Mouse (Mus musculus) kidney, postnatal 14 days (tissue): ENCODE measurements around the gene Pp2d1.
A peak's percentile ranks its signal among the peaks of the same experiment; 100 is the strongest.

Source experiments
- DNase-seq: peaks from one replicate; pipeline ENCODE4 v3.0.0; 2022; ENCODE audit warnings: mixed read lengths

Pp2d1 gene

DNA sequence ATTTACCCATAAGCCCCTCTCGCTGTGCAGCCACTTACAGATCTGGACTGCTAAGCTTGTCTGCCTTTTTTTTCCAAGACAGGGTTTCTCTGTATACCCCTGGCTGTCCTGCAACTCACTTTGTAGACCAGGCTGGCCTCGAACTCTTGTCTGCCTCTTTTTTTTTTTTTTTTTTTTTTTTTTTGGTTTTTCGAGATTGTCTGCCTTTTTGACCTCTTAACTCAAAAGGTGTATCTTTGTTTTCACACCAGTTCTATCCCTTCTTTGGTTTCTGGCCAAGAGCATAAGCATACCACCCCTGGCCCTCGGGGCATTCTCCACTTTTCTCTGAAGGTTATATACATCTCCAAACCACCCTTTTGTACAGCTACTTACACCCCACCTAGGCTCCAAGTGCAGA lies 25.6 kb upstream of the Pp2d1 start:
- DNase-seq: no peak

DNA sequence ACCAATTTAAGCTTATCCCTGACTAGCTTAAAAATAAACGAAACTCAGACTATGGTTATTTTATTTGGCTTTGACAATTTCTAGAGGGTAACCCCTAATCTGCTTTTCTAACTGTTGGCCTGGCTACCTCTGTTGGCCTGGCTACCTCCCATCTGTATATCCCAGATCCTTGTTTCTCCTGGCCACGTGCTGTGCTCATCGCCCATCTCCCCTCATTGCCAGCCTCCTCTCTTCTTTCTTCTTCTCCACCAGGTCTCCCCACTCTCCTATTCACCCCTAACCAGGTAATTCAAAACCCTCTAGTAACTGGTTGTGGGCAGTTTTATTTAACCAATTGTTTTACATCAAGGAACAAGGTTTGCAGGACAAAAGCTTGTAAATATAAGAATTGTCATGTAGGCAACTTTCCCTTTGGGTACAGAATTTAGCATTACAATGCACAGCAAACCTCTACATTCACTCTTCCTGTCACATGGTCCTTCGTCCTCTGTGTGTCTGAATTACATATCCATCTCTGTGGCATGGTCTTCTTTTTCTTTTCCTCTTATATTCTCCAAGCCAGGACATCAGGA lies 22.3 kb upstream of the Pp2d1 start:
- no peak for DNase-seq

DNA sequence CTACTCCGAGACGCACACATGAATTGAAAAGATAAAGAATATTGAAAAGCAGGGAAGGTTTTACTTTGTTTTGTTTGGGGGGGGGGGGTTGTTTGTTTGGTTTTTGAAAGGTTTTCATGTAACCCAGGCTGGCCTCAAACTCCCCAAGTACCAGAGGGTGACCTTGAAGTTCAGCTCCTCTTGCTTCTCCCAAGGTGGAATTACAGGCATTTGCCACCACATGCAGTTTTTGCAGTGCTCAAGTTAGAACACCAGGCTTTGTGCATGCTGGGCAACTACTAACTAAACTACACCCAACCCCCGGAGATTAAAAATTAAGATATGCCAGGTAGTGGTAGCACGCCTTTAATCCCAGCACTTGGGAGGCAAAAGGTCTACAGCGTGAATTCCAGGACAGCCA lies 20.4 kb upstream of the Pp2d1 start:
- DNase-seq: no peak

DNA sequence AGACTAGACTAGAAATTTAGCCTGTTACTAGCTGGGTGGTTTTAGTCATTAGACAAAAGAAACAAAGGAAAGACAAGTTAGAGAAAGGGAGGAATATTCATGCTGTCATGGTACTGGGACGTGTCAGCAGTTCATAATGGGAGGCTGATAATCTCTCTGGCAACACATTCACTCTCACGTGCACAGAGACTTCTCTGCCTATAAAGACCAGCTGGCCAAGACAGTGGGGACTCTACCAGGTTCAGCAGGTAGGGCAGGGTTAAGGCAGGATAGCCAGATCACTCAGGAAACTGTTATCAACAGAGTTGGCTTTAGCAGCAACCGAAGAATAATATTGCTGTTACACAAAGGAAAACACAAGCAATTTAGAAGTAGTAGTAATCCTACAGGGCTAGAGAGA lies 18.2 kb upstream of the Pp2d1 start:
- no peak for DNase-seq

DNA sequence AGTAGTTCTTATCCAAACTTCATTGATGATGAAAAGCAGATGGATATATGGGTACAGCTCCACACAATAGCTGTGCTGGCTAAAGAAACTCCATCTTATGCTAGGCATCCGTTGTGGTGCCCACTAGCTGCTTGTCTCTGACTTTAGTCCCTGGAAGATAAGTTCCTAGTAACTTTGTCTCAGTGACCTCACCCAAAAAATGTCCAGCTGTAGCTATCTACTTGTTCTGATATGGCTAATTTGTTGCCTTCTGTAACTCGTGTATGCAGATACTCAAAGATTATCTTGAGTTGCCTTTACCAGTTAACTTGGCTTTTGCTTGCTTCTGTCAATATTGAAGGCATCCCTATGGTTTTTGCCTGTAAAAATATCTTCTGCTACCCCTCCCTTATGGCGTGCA lies 15.6 kb upstream of the Pp2d1 start:
- no peak for DNase-seq

DNA sequence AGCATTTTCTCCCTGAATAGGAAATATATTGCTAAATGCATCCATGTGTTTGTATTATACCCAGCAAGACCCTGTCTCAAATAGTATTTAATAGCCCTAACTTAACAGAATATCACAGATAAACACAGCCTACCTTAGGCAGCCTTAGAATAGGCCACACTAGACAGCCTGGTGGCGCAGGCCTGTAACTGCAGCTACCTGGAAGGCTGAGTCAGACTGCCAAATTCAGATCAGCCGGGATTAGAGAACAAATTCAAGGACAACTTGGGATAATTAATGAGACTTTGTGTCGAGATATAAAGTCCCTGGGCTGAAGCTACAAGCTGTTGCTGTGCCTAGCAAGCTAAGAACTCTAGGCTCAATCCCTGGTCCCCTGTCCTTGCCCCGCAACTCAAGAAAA lies 14.8 kb upstream of the Pp2d1 start:
- no peak for DNase-seq

DNA sequence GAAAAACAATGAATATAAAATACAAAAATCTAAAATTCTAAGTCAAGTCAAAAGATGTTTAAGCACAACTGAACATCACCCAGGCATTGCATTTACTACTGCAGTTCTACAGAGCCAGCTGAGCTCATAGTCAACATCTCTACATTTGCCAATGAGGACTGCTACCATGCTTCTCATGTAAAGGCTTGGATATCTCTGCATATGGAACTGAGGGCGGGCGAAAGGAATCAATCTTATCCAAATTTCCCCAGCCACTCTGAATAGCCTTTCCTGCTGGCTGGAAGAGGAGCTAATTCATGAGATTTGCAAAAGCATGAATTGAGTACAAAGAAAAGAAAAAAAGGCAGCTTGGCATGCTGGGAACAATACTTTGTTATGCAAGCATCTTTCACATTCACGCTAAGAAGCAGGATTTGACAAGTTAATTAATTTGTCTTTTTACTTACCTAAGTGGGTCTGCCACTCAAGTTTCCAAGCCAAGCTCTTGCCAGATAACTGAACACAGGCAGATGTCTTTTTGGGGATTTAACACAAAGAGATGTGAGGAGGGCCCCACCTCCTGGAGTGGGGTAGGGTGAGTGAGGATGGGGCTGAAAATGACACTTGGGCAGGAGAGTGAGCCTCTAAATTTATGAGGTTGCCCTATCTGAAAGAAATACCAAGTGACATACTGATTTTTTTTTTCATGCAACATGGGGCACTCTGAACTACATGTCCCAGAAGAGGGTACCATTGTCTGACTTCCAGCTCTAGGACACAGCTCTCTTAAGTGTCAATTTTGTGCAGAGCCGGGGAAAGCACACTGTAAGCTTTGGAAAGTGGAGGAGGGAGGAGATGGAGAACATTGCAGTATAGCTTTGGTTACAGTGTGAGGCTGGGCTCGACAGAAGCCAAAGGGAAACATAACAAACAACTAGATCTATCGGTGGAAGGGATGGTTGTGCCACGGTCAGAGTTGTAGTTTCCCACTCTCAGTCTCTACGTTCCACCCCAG lies 12.4 kb upstream of the Pp2d1 start:
- DNase-seq: no peak

DNA sequence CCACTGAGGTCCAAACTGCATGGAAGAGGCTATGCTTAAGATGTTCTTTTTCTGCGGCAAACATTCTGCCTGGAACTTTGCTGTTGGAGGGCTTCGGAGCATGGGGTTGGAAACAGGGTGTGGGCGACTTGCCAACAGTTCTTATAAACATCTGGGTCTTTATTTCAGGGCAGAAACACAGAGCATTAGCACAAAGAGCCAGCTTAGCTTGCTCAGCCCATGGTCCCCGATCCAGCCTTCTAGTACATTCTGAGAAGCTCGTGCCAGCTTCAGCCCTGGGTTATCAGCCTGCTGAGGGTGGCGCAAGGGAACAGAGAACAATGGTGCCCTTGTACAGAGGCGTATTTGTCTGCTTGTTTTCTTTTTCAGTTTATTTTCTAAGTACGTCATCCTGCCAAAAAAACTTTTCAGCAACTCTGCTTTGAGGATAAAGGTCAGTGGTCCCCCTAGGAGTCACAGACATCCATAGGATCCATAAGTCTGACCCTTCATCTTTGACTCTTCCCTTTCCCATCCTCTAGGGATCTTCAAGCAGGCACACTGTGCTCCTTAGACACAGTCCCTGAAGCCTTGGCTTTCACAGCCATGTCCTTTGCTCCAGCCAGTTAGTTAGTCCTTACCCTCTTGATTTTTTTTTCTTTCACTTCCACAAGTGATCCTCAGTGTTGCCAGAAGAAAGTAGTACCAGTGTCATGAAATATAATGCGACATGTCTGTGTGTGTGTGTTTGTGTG lies 4.5 kb upstream of the Pp2d1 start:
- no peak for DNase-seq

DNA sequence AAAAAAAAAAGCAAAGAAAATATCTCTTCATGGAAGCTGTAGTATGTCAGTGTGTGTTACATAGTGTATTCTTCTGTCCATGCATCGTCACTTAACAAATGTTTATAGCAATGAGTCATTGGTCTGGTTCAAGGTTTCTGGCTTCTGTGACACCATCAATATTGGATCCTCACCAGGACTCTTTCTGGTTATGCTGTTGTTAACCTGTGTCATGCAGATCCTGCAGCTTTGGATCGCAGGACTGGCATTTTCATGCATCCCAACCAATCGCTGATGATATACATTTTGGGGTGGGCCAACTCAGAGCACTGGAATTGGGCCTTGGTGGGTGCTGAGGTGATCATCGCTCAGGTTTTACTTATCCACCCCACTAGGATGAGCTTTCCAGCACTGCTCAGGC lies 3.3 kb upstream of the Pp2d1 start:
- DNase-seq: no peak

DNA sequence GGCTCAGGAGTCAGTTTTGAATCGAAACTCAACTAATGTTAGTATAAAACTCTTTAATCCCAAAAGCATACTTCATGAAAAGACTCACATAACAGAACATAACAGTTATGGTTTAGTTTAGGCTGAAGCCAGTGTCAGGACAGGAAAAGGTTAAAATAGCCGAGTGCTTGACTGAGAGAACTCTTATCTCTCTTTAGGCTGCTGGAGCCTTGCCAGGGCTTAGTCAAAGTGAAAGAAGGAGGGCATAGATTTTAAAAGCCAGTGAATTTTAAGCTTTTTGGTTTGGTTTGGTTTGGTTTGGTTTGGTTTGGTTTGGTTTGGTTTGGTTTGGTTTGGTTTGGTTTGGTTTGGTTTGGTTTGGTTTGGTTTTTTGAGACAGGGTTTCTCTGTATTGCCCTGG lies 6.8 kb downstream of the Pp2d1 start:
- DNase-seq: no peak

DNA sequence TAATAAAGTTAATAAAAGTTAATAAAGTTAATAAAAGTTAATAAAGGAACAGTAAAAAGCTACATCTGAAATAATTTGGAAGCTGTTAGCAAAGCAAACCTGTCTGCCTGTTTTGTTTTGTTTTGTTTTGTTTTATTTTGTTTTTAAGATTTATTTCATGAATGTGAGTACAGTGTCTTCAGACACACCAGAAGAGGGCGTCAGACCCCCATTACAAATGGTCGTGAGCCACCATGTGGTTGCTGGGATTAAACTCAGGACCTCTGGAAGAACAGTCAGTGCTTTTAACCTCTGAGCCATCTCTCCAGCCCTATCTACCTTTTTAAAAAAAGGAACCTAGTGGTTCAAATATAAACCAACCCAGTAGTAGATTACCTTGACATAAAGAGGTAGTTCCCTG lies 8.1 kb downstream of the Pp2d1 start:
- DNase-seq: no peak

DNA sequence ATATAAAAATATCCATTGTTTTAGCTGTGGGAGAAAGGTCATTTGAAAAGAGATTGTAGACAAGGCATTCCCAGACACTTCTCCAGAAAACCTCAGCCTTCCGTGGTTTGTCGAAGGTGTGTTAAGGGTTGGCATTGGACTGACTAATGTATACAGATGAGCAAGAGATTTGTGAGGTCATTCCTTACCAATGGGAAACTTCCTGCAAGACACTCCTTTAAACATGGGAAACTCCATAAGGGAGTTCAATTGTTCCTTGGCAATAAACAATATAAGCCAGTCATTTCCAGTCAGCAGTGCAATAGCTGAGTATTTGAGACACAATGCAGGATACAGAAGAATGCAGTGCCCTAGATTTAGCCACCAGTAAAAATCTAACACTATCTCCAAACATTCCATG lies 11.2 kb downstream of the Pp2d1 start:
- no peak for DNase-seq

DNA sequence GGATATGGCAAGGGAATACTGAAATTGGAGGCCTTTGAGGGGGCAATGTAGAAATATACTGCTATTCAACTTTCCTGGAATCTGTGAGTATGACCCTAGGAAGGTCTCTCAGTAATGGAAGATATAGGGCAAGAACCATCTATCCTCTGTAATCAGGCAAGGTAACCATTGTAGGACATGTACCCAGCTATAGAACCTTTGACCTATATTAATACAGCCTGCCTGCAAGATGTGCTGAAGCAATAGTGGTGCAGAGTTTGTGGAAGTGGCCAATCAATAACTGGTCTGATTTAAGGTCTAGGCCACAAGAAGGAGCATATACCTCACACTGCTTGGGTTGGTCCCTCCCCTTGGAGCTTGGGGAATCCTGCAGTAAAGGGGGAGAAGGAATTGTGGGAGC lies 18.7 kb downstream of the Pp2d1 start:
- DNase-seq: no peak

DNA sequence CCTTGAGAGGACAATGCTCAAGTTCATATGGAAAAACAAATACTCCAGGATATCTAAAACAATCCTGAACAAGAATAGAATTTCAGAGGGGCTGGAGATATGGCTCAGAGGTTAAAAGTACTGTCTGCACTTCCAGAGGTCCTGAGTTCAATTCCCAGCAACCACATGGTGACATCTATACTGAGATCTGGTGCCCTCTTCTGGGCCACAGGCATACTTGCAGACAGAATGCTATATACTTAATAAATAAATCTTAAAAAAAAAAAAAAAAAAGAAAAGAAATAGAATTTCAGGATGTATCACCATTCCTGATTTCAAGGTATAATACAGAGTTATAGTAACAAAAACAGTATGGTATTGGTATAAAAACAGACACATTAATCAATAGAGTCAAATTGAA lies 19.9 kb downstream of the Pp2d1 start:
- DNase-seq: no peak

DNA sequence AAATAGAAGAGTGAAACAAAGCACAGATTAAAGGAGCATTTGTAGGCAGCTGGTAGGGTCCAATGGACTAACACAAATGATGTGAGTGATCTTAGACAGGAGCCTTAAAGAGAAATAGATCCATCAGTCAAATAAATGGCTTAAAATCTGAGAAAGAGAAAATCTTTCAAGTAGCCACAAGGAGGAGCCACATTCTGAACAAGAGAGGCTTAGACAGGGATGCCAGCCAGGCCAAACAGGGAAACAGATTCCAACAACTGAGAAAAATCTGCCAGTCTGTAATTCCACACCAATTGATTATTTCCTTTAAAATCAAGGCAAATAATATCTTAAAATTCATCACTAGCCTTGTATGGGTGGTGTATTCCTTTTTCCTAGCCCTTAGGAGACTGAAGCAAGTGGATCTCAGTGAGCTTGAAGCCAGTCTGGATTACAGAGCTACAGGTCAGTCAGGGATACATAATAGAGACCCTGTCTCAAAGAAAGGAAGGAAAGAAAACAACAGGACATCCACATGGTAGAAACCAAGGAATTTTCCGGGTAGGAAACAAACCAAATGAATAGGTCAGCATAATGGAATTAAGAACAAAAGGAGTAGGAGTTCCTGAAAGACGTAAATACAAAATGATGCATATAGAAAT lies 26.8 kb downstream of the Pp2d1 start:
- no peak for DNase-seq

DNA sequence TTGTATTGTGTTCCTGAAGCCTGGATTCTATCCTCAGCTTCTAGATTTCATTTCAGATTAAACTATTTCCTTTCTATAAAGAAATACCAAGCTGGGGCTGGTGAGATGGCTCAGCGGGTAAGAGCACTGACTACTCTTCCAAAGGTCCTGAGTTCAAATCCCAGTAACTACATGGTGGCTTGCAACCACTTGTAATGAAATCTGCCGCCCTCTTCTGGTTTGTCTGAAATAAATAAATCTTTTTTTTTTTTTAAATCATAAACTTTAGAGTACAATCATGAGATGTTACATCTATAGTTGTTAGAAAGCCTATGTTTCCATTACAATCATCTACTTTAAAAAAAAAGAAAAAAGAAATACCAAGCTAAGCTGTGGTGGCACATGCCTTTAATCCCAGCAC lies 36.3 kb downstream of the Pp2d1 start:
- no peak for DNase-seq

DNA sequence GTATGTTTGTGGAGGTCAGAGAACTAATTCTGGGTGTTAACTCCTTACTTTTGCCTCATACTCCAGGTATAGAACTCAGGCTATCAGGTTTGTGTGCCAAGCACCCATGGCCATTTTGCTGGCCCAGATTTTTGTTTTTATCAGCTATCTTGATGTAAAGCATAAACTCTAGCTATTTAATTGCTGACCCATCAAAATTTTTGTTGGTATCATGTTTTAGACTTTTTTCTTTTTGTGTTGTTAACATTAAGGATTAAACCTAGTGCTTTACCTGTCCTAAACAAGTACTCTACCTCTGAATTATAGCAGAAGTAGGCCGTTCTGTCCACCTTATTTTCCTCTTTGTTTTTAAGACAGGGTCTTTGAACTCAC lies 50.3 kb downstream of the Pp2d1 start:
- DNase-seq: no peak

DNA sequence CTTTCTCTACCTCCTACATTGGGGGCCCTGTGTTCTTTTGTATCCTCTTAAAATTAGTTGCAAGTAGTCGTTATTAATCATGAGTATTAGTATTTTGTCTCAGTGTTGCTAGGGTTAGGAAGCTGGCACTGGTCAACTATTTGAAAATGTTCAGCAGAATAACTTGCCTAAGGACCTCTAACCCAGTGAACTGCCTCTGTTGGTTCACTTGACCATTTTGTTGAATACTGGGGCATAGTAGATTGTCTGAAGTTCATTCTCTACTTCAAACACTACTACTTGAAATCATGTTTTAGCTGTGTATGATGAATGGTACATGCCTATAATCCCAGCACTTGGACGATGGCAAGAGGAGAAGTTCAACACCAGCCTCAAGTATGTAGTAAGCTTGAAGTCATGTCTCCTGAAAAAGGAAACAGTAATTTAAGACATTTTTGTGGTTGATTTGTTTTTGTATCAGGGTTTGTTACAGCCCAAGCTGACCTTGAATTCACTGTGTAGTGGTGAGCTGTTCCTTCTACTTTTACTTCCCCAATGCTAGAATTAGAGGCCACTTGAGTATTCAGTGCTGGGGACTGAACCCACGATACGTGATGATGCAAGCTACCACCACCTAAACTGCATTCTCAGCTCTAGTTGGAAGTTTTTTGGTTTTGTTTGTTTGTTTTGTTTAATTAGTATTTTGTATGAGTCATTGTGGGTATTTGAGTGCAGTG lies 50.8 kb downstream of the Pp2d1 start:
- no peak for DNase-seq

DNA sequence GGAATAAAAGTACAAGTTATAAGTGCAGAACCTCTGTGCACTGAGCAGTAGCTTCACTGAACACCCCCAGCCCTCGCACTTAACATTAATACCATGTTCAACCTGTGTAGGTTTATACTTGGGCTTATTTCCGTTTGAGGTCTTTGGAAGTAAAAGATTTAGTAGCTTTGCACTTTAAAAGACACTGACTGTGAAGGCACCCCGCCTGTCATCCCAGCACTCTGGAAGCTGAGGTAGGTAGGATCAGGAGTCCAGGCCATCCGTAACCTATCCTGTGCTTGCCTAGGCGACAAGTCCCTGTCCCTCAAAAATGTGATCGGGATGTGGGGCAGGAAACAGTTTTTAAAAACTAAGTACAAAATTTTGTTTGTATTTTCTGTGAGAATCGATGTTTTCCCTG lies 58.8 kb downstream of the Pp2d1 start:
- DNase-seq: no peak

DNA sequence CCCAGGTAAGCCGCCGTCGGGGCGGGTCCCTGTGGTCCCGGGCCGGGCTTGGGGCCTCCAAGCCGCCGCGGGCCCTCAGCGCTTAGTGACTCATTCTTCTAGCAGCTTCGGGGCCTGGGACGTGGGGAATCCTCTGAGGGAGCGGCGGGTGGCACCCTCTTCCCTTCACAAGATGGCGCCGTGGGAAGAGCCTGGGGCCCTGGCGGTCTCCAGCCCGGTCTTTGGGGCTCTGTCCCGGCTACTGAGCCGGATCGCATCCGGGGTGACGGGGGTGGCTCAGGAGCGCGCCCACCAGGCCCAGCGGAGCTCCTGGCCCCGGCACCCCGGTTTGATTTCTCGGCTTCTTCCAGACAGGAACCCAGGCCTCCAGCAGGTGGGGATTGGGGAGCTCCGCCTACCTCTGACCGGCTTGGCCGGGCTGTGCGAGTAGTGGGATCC lies 59.6 kb downstream of the Pp2d1 start:
- peak; percentile 63 for DNase-seq

DNA sequence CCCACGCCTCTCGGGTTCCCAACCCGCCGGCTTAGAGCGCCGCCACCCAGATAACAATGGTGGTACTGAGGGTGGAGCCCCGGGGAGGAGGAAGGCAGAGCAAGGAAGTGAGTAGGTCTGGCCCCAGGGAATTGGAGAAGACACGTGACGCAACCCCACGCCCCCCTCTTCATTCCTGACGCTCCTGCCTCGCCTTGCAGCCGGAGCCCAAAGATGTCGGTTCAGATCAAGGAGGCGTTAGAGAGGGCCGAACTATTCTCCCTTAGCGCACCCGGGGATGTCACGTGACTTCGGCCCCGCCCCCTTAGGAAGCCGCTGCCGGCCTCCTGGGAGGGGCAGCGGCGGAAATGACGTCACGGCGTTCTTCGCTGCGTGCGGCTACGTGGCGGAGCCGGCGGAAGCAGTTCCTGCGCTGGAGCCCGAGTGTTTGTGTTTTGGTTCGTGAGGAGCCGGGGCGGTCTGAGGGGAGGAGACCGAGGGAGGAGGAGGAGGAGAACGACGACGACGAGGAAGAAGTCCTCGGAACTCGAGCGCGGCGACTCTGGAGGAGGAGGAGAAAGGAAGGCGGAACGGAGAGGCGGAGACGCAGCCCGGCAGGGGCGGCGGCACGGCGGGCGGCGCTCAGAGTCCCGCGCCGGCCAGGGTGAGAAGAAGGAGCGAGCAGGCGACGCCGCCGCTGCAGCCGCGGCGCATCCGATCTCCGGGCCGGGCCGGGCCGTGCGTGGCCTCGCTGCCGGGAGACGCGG lies 60.2 kb downstream of the Pp2d1 start, which contains the start of gene Rab5a:
TSS of gene Rab5a (plus strand) at position 377 of the 746 bp plus-strand sequence.
- DNase-seq: peak; percentile 100
